Mouse (Mus musculus): ENCODE data around the gene Hhat.

- TF ChIP-seq POLR2A (IDR thresholded peaks at IDR 0.05; ENCODE audit: low read depth, low read length) (no peak), CTCF (conservative IDR thresholded peaks at IDR 0.05 in 1 of 2, IDR thresholded peaks at IDR 0.05 in 1 of 2; ENCODE audit: low read depth in 2 of 2, low read length in 2 of 2) (no peak), ZKSCAN1 (IDR thresholded peaks at IDR 0.05; ENCODE audit: borderline replicate concordance, low read depth, low read length) (no peak), ELF1 (IDR thresholded peaks at IDR 0.05; ENCODE audit: low read depth, low read length) (no peak), JUND (conservative IDR thresholded peaks at IDR 0.05; ENCODE audit: low read depth, low read length) (no peak), RCOR1 (conservative IDR thresholded peaks at IDR 0.05; ENCODE audit: low read depth, low read length) (no peak), UBTF (IDR thresholded peaks at IDR 0.05; ENCODE audit: low read depth, low read length) (no peak), SIN3A (IDR thresholded peaks at IDR 0.05; ENCODE audit: low read length) (no peak), USF1 (IDR thresholded peaks at IDR 0.05; ENCODE audit: low read depth, low read length) (no peak), ZMIZ1 (IDR thresholded peaks at IDR 0.05; ENCODE audit: low read depth, low read length) (no peak), ZNF384 (IDR thresholded peaks at IDR 0.05; ENCODE audit: low read depth, low read length) (no peak), MEF2A (IDR thresholded peaks at IDR 0.05; ENCODE audit: borderline replicate concordance, low read depth, low read length) (no peak), SMC3 (IDR thresholded peaks at IDR 0.05; ENCODE audit: low read depth, low read length) (no peak), MAX (IDR thresholded peaks at IDR 0.05; ENCODE audit: low read length) (no peak)
These were observed 269.0 kb downstream of the Hhat start for GRCm38 (mm10) chr1:192502016-192502415.
